Mouse (Mus musculus) MEL (cell line): ENCODE results near the gene Trim2. TPM values are rescaled to one million over a fixed set of nuclear protein-coding genes. Genes with fewer than 3 reads are reported as not detected.

Source experiments
- DNase-seq: peaks from one replicate; pipeline ENCODE4 v3.0.0; 2011; ENCODE audit warnings: low read depth, low spot score
- H3K27ac ChIP-seq: 2 replicates; pipeline ENCODE4 v1.5.1; 2012; ENCODE audit warnings: low read depth, mild to moderate bottlenecking, control low read depth, low read length, moderate library complexity; ENCODE audit not compliant: control insufficient read depth
- H3K27me3 ChIP-seq, 2 experiments: fragments of 150-350 bp in 1 of 2; sonication (generic) in 1 of 2; 2 replicates each; pipeline ENCODE4 v1.6.1; 2012; ENCODE audit warnings: low read length in 2 of 2, mild to moderate bottlenecking in 2 of 2, improper control_type of control experiment in 1 of 2, moderate library complexity in 1 of 2; ENCODE audit not compliant: insufficient read depth in 2 of 2, control insufficient read depth in 1 of 2
- H3K36me3 ChIP-seq, 2 experiments: 2 replicates each; pipeline ENCODE4 v1.6.1; 2012 to 2014; ENCODE audit warnings: low read length in 2 of 2, improper control_type of control experiment in 1 of 2, inconsistent platforms in 1 of 2, mild to moderate bottlenecking in 1 of 2; ENCODE audit not compliant: insufficient read depth in 2 of 2, control insufficient read depth in 1 of 2
- H3K4me1 ChIP-seq, 2 experiments: fragments of 150-350 bp in 1 of 2; sonication (generic) in 1 of 2; 2 replicates each; pipeline ENCODE4 v1.6.1; 2012; ENCODE audit warnings: low read length in 2 of 2, improper control_type of control experiment in 1 of 2, mild to moderate bottlenecking in 1 of 2; ENCODE audit not compliant: insufficient read depth in 2 of 2, control insufficient read depth in 1 of 2
- H3K4me3 ChIP-seq, 2 experiments: fragments of 150-350 bp in 1 of 2; sonication (generic) in 1 of 2; 2 replicates each; pipeline ENCODE4 v1.5.1; 2012; ENCODE audit warnings: low read depth in 2 of 2, low read length in 2 of 2, mild to moderate bottlenecking in 2 of 2, moderate library complexity in 2 of 2, control low read depth in 1 of 2, improper control_type of control experiment in 1 of 2; ENCODE audit not compliant: control insufficient read depth in 1 of 2, insufficient read depth in 1 of 2
- H3K79me2 ChIP-seq: 2 replicates; pipeline ENCODE4 v1.6.1; 2012; ENCODE audit warnings: mild to moderate bottlenecking, low read length, moderate library complexity; ENCODE audit not compliant: control insufficient read depth, poor library complexity, insufficient read depth
- H3K9ac ChIP-seq: 2 replicates; pipeline ENCODE4 v1.6.1; 2012; ENCODE audit warnings: low read depth, mild to moderate bottlenecking, control low read depth, low read length, moderate library complexity; ENCODE audit not compliant: control insufficient read depth, poor library complexity, severe bottlenecking
- H3K9me3 ChIP-seq: fragments of 150-350 bp; sonication (generic); replicated peaks from 2 replicates; pipeline ENCODE4 v1.6.1; 2012; ENCODE audit warnings: mild to moderate bottlenecking, low read length, improper control_type of control experiment, moderate library complexity; ENCODE audit not compliant: insufficient read depth
- BHLHE40 ChIP-seq: IDR thresholded peaks from 2 replicates; pipeline ENCODE4 v1.6.1; 2012; ENCODE audit warnings: low read depth, mild to moderate bottlenecking, inconsistent platforms, low read length, improper control_type of control experiment, borderline replicate concordance
- CHD2 ChIP-seq: IDR thresholded peaks from 2 replicates; pipeline ENCODE4 v1.6.1; 2011; ENCODE audit warnings: low read length, improper control_type of control experiment
- CTCF ChIP-seq, 3 experiments: IDR thresholded peaks in 2 of 3; conservative IDR thresholded peaks in 1 of 3; 2 replicates each; pipeline ENCODE4 v1.5.1; 2011 to 2012; ENCODE audit warnings: low read length in 3 of 3, low read depth in 2 of 3, mild to moderate bottlenecking in 2 of 3, improper control_type of control experiment in 1 of 3, inconsistent platforms in 1 of 3, mixed read lengths in 1 of 3, moderate library complexity in 1 of 3; ENCODE audit not compliant: control insufficient read depth in 1 of 3, insufficient read depth in 1 of 3, poor library complexity in 1 of 3, severe bottlenecking in 1 of 3
- E2F4 ChIP-seq: IDR thresholded peaks from 2 replicates; pipeline ENCODE4 v1.6.1; 2011; ENCODE audit warnings: low read depth, low read length, improper control_type of control experiment, borderline replicate concordance
- ELF1 ChIP-seq: IDR thresholded peaks from 2 replicates; pipeline ENCODE4 v1.6.1; 2014; ENCODE audit warnings: low read depth, mild to moderate bottlenecking, inconsistent platforms, low read length, improper control_type of control experiment, moderate library complexity
- EP300 ChIP-seq, 2 experiments: IDR thresholded peaks; 2 replicates each; pipeline ENCODE4 v1.6.1; 2011; ENCODE audit warnings: improper control_type of control experiment in 2 of 2, low read length in 2 of 2, low read depth in 1 of 2, mild to moderate bottlenecking in 1 of 2
- ETS1 ChIP-seq: IDR thresholded peaks from 2 replicates; pipeline ENCODE4 v1.6.1; 2012; ENCODE audit warnings: low read depth, mild to moderate bottlenecking, inconsistent platforms, low read length, improper control_type of control experiment, moderate library complexity
- GATA1 ChIP-seq: IDR thresholded peaks from 2 replicates; pipeline ENCODE4 v1.6.1; 2011; ENCODE audit warnings: low read depth, low read length, improper control_type of control experiment
- JUND ChIP-seq: IDR thresholded peaks from 2 replicates; pipeline ENCODE4 v1.6.1; 2011; ENCODE audit warnings: low read depth, mild to moderate bottlenecking, improper control_type of control experiment, low read length
- MAZ ChIP-seq: IDR thresholded peaks from 2 replicates; pipeline ENCODE4 v1.6.1; 2012; ENCODE audit warnings: low read depth, mild to moderate bottlenecking, inconsistent platforms, low read length, improper control_type of control experiment
- MEF2A ChIP-seq: IDR thresholded peaks from 2 replicates; pipeline ENCODE4 v1.6.1; 2014; ENCODE audit warnings: low read depth, mild to moderate bottlenecking, inconsistent platforms, low read length, improper control_type of control experiment; ENCODE audit not compliant: poor library complexity, insufficient replicate concordance, severe bottlenecking; ENCODE audit errors: extremely low read depth
- MXI1 ChIP-seq: IDR thresholded peaks from 2 replicates; pipeline ENCODE4 v1.6.1; 2011; ENCODE audit warnings: mild to moderate bottlenecking, low read depth, low read length, improper control_type of control experiment
- MYB ChIP-seq: IDR thresholded peaks from 2 replicates; pipeline ENCODE4 v1.6.1; 2011; ENCODE audit warnings: mild to moderate bottlenecking, low read depth, low read length, improper control_type of control experiment
- MYC ChIP-seq: IDR thresholded peaks from 2 replicates; pipeline ENCODE4 v1.6.1; 2011; ENCODE audit warnings: low read depth, mild to moderate bottlenecking, low read length, improper control_type of control experiment, moderate library complexity
- POLR2A ChIP-seq, 2 experiments: IDR thresholded peaks; 2 replicates each; pipeline ENCODE4 v1.6.1; 2011 to 2012; ENCODE audit warnings: low read length in 2 of 2, mild to moderate bottlenecking in 2 of 2, control low read depth in 1 of 2, improper control_type of control experiment in 1 of 2, low read depth in 1 of 2, moderate library complexity in 1 of 2; ENCODE audit not compliant: control insufficient read depth in 1 of 2, insufficient read depth in 1 of 2, poor library complexity in 1 of 2
- POLR2AphosphoS2 ChIP-seq: IDR thresholded peaks from 2 replicates; pipeline ENCODE4 v1.6.1; 2011; ENCODE audit warnings: low read length, improper control_type of control experiment
- POLR2AphosphoS5 ChIP-seq: IDR thresholded peaks from 2 replicates; pipeline ENCODE4 v1.6.1; 2012; ENCODE audit warnings: low read depth, borderline replicate concordance, mild to moderate bottlenecking, inconsistent platforms, low read length, moderate library complexity, mixed read lengths
- RAD21 ChIP-seq: IDR thresholded peaks from 2 replicates; pipeline ENCODE4 v1.6.1; 2011; ENCODE audit warnings: mild to moderate bottlenecking, low read depth, low read length, improper control_type of control experiment
- RCOR1 ChIP-seq: IDR thresholded peaks from 2 replicates; pipeline ENCODE4 v1.6.1; 2012; ENCODE audit warnings: low read depth, mild to moderate bottlenecking, inconsistent platforms, low read length, improper control_type of control experiment
- SIN3A ChIP-seq: IDR thresholded peaks from 2 replicates; pipeline ENCODE4 v1.6.1; 2012; ENCODE audit warnings: low read length, improper control_type of control experiment, inconsistent platforms
- TBP ChIP-seq: IDR thresholded peaks from 2 replicates; pipeline ENCODE4 v1.8.0; 2011; ENCODE audit warnings: low read depth, low read length, improper control_type of control experiment
- ZC3H11A ChIP-seq: IDR thresholded peaks from 2 replicates; pipeline ENCODE4 v1.6.1; 2012; ENCODE audit warnings: low read depth, mild to moderate bottlenecking, inconsistent platforms, low read length, improper control_type of control experiment
- ZKSCAN1 ChIP-seq: IDR thresholded peaks from 2 replicates; pipeline ENCODE4 v1.6.1; 2012; ENCODE audit warnings: low read depth, mild to moderate bottlenecking, inconsistent platforms, low read length, improper control_type of control experiment, moderate library complexity
- polyA plus RNA-seq, 2 experiments: library from polyadenylated mRNA; stranded (reverse) in 1 of 2; unstranded in 1 of 2; fragments of >175 nt in 1 of 2; fragments of >200 nt in 1 of 2; gene quantifications; 2 replicates each; pipeline versions ENCODE4 v1.2.1 to v1.2.4; 2012; ENCODE audit warnings: low replicate concordance in 2 of 2, low read depth in 1 of 2; ENCODE audit not compliant: insufficient read length in 2 of 2, insufficient read depth in 1 of 2, missing spikeins in 1 of 2
- total RNA-seq: library from RNA; depleted of rRNA; stranded (reverse); fragments of 300-350 nt; gene quantifications from 2 replicates; pipeline ENCODE4 v1.2.3, GENCODE M21; 2012

Trim2 gene
- total and polyA plus RNA-seq, 3 experiments, result 1.7 to 4.4 TPM; not detected in 1

DNA sequence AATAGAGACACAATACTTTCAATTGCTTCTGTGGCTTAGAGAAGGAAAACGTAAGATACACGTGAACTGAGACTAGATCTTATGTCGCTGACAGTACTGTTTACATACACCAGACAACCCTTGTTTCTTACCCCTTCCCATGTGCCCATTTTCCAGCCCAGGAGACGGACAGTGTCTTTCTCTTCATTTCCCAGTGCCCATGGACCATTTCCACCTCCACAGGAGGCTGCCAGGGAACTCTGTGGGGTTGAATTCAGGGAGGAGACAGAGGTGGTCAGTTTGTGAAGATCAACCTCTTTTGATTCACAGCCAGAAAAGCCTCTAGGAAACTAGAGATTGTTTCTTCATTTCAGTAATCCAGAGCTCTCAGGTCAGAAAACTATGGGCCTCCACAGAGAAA lies 5.0 kb downstream of the Trim2 start:
- no peaks in the 10 kb centered on the region for H3K4me1 ChIP-seq
- TF ChIP-seq MYB (no peak), EP300 (IDR thresholded peaks at IDR 0.05; ENCODE audit: low read depth in 1 of 2, low read length in 2 of 2) (no peak), MYC (no peak), ZKSCAN1 (no peak), POLR2AphosphoS5 (no peak), MAZ (no peak), RCOR1 (no peak), CTCF (IDR thresholded peaks at IDR 0.05 in 2 of 3, conservative IDR thresholded peaks at IDR 0.05 in 1 of 3; ENCODE audit: control insufficient read depth in 1 of 3, insufficient read depth in 1 of 3, low read depth in 2 of 3, low read length in 3 of 3, poor library complexity in 1 of 3, severe bottlenecking in 1 of 3) (no peak), TBP (no peak), ELF1 (no peak), POLR2AphosphoS2 (no peak)
- no peaks in the 10 kb centered on the region for H3K9me3 ChIP-seq
- no peaks in the 10 kb centered on the region for H3K36me3 ChIP-seq
- H3K27me3 ChIP-seq, result no peaks in the 10 kb centered on the region; a peak in 1 of 4 replicates
- DNase-seq, result no peak
- H3K9ac ChIP-seq, result no peak overlapping the region
- no peak overlapping the region for H3K4me3 ChIP-seq
- no peaks in the 10 kb centered on the region for H3K79me2 ChIP-seq
- no peak overlapping the region for H3K27ac ChIP-seq

DNA sequence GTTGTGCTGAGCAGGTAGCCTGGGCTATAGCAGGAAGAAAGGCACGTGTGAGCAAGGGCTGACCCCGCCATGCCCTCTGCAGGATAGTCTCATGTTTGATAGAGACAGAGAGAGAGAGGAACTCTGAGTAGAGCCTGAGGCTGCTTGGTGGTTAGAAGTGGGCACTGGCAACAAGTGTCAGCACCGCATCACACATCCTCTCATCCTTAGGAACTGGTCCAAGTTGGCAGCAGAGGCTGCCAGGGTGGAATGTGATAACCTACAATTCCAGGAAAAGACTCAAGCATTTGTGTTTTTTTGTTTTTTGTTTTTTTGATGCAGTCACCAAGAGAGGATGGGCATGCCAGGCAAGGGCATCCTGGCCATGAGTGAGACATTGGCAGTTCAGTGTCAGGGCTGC lies 8.5 kb downstream of the Trim2 start:
- H3K79me2 ChIP-seq, result no peaks in the 10 kb centered on the region
- no peaks in the 10 kb centered on the region for H3K9me3 ChIP-seq
- H3K27me3 ChIP-seq, result no peaks in the 10 kb centered on the region; a peak in 1 of 4 replicates
- no peak overlapping the region for H3K9ac ChIP-seq
- no peaks in the 10 kb centered on the region for H3K36me3 ChIP-seq
- H3K4me1 ChIP-seq, result no peaks in the 10 kb centered on the region
- H3K27ac ChIP-seq, result no peak overlapping the region
- no peak for DNase-seq
- H3K4me3 ChIP-seq, result no peak overlapping the region
- no peak for TF ChIP-seq POLR2AphosphoS2
- no peak for TF ChIP-seq GATA1
- no peak for TF ChIP-seq BHLHE40
- no peak for TF ChIP-seq ZC3H11A
- TF ChIP-seq MYB, result no peak
- no peak for TF ChIP-seq RCOR1
- TF ChIP-seq POLR2A (IDR thresholded peaks at IDR 0.05; ENCODE audit: control insufficient read depth in 1 of 2, insufficient read depth in 1 of 2, low read depth in 1 of 2, low read length in 2 of 2, poor library complexity in 1 of 2), result no peak
- TF ChIP-seq MXI1, result no peak
- TF ChIP-seq POLR2AphosphoS5, result no peak
- no peak for TF ChIP-seq E2F4
- no peak for TF ChIP-seq RAD21
- TF ChIP-seq ETS1, result no peak
- TF ChIP-seq SIN3A, result no peak
- no peak for TF ChIP-seq EP300 (IDR thresholded peaks at IDR 0.05; ENCODE audit: low read depth in 1 of 2, low read length in 2 of 2)
- TF ChIP-seq MYC, result no peak
- no peak for TF ChIP-seq JUND
- TF ChIP-seq CHD2, result no peak
- TF ChIP-seq MEF2A, result no peak
